Mouse (Mus musculus): ENCODE results near the gene Rtl5.
"Not testable (repeated sequence)": the region's sequence is repeated elsewhere in the genome, so short reads cannot be mapped to it uniquely, and the experiment has no call there.

The Rtl5 gene

GRCm38 (mm10) chrX:102070591-102071471, at the start of gene Rtl5:
Rtl5 (minus strand) TSS chrX:102071304.
- peak; percentile 86 for DNase-seq

- DNase-seq: peak; percentile 95
Measured at GRCm38 (mm10) chrX:102119042-102119864, 48.1 kb upstream of the Rtl5 start, which contains the start of gene Pin4. Pin4 (plus strand) TSS chrX:102119447.

- no peak for DNase-seq
Measured at GRCm38 (mm10) chrX:102115676-102116075, 44.6 kb upstream of the Rtl5 start.

- DNase-seq: not testable (repeated sequence)
Measured at GRCm38 (mm10) chrX:102109349-102109748, 38.2 kb upstream of the Rtl5 start.

- DNase-seq: not testable (repeated sequence)
Measured at GRCm38 (mm10) chrX:102103830-102104229, 32.7 kb upstream of the Rtl5 start.

- DNase-seq: no peak
Measured at GRCm38 (mm10) chrX:102101886-102102285, 30.8 kb upstream of the Rtl5 start.

GRCm38 (mm10) chrX:102094381-102094904, 23.3 kb upstream of the Rtl5 start:
- DNase-seq: no peak

- no peak for DNase-seq
Measured at GRCm38 (mm10) chrX:102090605-102091004, 19.5 kb upstream of the Rtl5 start.

- DNase-seq: no peak
Measured at GRCm38 (mm10) chrX:102085798-102086443, 14.8 kb upstream of the Rtl5 start.

GRCm38 (mm10) chrX:102082340-102082739, 11.2 kb upstream of the Rtl5 start:
- DNase-seq: no peak

GRCm38 (mm10) chrX:102081573-102082279, 10.6 kb upstream of the Rtl5 start:
- no peak for DNase-seq

- DNase-seq: no peak
Measured at GRCm38 (mm10) chrX:102081076-102081475, 10.0 kb upstream of the Rtl5 start.

GRCm38 (mm10) chrX:102076886-102077765, 6.0 kb upstream of the Rtl5 start:
- no peak for DNase-seq

- DNase-seq: peak; percentile 35
Measured at GRCm38 (mm10) chrX:102075158-102075557, 4.1 kb upstream of the Rtl5 start.

- DNase-seq: no peak
Measured at GRCm38 (mm10) chrX:102074435-102074834, 3.3 kb upstream of the Rtl5 start.

- no peak for DNase-seq
Measured at GRCm38 (mm10) chrX:102073605-102074325, 2.7 kb upstream of the Rtl5 start.

- DNase-seq: no peak
Measured at GRCm38 (mm10) chrX:102071517-102071916, 413 bp upstream of the Rtl5 start.

- no peak for DNase-seq
Measured at GRCm38 (mm10) chrX:102068811-102069540, 2.1 kb downstream of the Rtl5 start.

GRCm38 (mm10) chrX:102067118-102067517, 4.0 kb downstream of the Rtl5 start:
- DNase-seq: no peak

GRCm38 (mm10) chrX:102066134-102066533, 5.0 kb downstream of the Rtl5 start:
- DNase-seq: peak; percentile 77

All from kidney, postnatal 14 days (tissue).